Mouse (Mus musculus) intestine, postnatal 0 days (tissue): ENCODE results near the gene Serpina3f. TPM values are rescaled to one million over a fixed set of nuclear protein-coding genes. Genes with fewer than 3 reads are reported as not detected.

Experiments
- ATAC-seq: fragments of 200-750 bp; cut with Nextera tagmentation; 2 replicates; pipeline ENCODE4 v1.8.0; 2017; ENCODE audit warnings: mild to moderate bottlenecking, moderate TSS enrichment, moderate library complexity
- H3K27ac ChIP-seq: fragments of 300-500 bp; sonication (generic); 2 replicates; pipeline ENCODE4 v1.5.1; 2014; ENCODE audit warnings: mild to moderate bottlenecking, low read depth, low read length, moderate library complexity
- H3K27me3 ChIP-seq: fragments of 300-500 bp; sonication (generic); replicated peaks from 2 replicates; pipeline ENCODE4 v1.6.1; 2014; ENCODE audit warnings: low read length, mixed read lengths; ENCODE audit not compliant: control insufficient read depth, insufficient read depth
- H3K36me3 ChIP-seq: fragments of 300-500 bp; sonication (generic); 2 replicates; pipeline ENCODE4 v1.6.1; 2014; ENCODE audit warnings: mild to moderate bottlenecking, moderate library complexity; ENCODE audit not compliant: control insufficient read depth, insufficient read depth
- H3K4me1 ChIP-seq: fragments of 300-500 bp; sonication (generic); replicated peaks from 2 replicates; pipeline ENCODE4 v1.6.1; 2014; ENCODE audit warnings: antibody characterized with exemption, low read length, mixed read lengths; ENCODE audit not compliant: control insufficient read depth, insufficient read depth
- H3K4me2 ChIP-seq: fragments of 300-500 bp; sonication (generic); replicated peaks from 2 replicates; pipeline ENCODE4 v1.6.1; 2014; ENCODE audit warnings: low read depth, mild to moderate bottlenecking, moderate library complexity
- H3K4me3 ChIP-seq: fragments of 300-500 bp; sonication (generic); 2 replicates; pipeline ENCODE4 v1.5.1; 2014; ENCODE audit warnings: low read depth, low read length
- H3K9ac ChIP-seq: fragments of 300-500 bp; sonication (generic); 2 replicates; pipeline ENCODE4 v1.6.1; 2014; ENCODE audit warnings: mild to moderate bottlenecking, low read depth, low read length
- H3K9me3 ChIP-seq: fragments of 300-500 bp; sonication (generic); 2 replicates; pipeline ENCODE4 v1.6.1; 2016; ENCODE audit warnings: mixed run types; ENCODE audit not compliant: control insufficient read depth
- CTCF ChIP-seq: sonication (generic); IDR thresholded peaks from 2 replicates; pipeline ENCODE4 v1.5.1; 2016; ENCODE audit warnings: low read depth, mild to moderate bottlenecking, control low read depth, antibody characterized with exemption, moderate library complexity
- WGBS: fragments of 180-500 bp; shearing (Covaris S2); extraction: QIAGEN DNeasy Blood & Tissue Kit; methylation state at CpG from one replicate; pipeline ENCODE4 v1.1.7; 2014; 5-methylcytosine and 5-hydroxymethylcytosine counted together
- polyA plus RNA-seq: library from polyadenylated mRNA; unstranded; fragments of >200 nt; fragmentation: Nextera tagmentation; extraction: Ambion mirVana; gene quantifications from 2 replicates; pipeline ENCODE4 v1.2.1, GENCODE M21; 2015

Serpina3f gene
- 0.59 and 0.69 TPM in 2 replicates for polyA plus RNA-seq

DNA sequence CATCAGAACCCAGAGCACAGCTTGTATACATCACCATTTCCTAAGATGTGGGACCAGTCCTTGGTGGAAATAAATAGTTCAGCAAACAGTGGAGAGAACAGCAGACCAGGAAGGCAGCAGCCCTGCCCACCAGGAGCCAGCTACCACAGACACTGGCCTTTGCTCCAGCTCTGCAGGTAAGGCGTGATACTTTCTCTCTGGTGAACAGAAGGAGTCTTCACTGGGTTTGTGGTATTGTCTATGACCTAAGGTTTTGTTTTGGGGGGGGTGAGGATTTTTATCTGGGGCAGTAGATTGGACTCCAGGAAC is at the start of gene Serpina3f:
TSS of gene Serpina3f (plus strand) at position 100 of the 309 bp plus-strand sequence.
- Histone ChIP-seq H3K9ac (no peak within 1 kb of the TSS), H3K4me2 (no peak within 1 kb of the TSS)
- WGBS: 50% methylated on average over 1 of the region's 1 CpGs

GRCm38 (mm10) chr12:104174747-104175146 is 39.6 kb upstream of the Serpina3f start:
- Histone ChIP-seq H3K36me3 (no peaks in the 10 kb centered on the region), H3K9me3 (no peaks in the 10 kb centered on the region), H3K27me3 (no peaks in the 10 kb centered on the region), H3K4me2 (no peak overlapping the region), H3K9ac (no peak overlapping the region), H3K4me3 (no peak overlapping the region), H3K27ac (no peak overlapping the region), H3K4me1 (no peaks in the 10 kb centered on the region)
- WGBS: 64% methylated on average over 3 of the region's 3 CpGs
- ATAC-seq: no peak
- TF ChIP-seq CTCF: no peak

More for the DNA sequence above, at the start of gene Serpina3f:
- no peaks in the 10 kb centered on the region for H3K36me3 ChIP-seq
- no peaks in the 10 kb centered on the region for H3K27me3 ChIP-seq
- no peak for ATAC-seq
- no peak for TF ChIP-seq CTCF
- no peaks in the 10 kb centered on the region for H3K4me1 ChIP-seq
- H3K27ac ChIP-seq: no peak within 1 kb of the TSS
- H3K4me3 ChIP-seq: no peak within 1 kb of the TSS
- no peaks in the 10 kb centered on the region for H3K9me3 ChIP-seq

- H3K4me2 ChIP-seq: no peak overlapping the region
- no peak for TF ChIP-seq CTCF
- H3K9me3 ChIP-seq: no peaks in the 10 kb centered on the region
- H3K4me3 ChIP-seq: no peak overlapping the region
- H3K4me1 ChIP-seq: no peaks in the 10 kb centered on the region
- H3K9ac ChIP-seq: no peak overlapping the region
- H3K36me3 ChIP-seq: no peaks in the 10 kb centered on the region
- no peaks in the 10 kb centered on the region for H3K27me3 ChIP-seq
- ATAC-seq: no peak
- 85% methylated on average over 3 of the region's 3 CpGs for WGBS
- no peak overlapping the region for H3K27ac ChIP-seq
These were observed 38.7 kb upstream of the Serpina3f start for GRCm38 (mm10) chr12:104175636-104176035.

GRCm38 (mm10) chr12:104178577-104178976 is 35.8 kb upstream of the Serpina3f start:
- no peaks in the 10 kb centered on the region for H3K36me3 ChIP-seq
- H3K4me3 ChIP-seq: no peak overlapping the region
- no peak overlapping the region for H3K4me2 ChIP-seq
- H3K4me1 ChIP-seq: no peaks in the 10 kb centered on the region
- 0 out of 2 replicates have a peak, but pooled peaks cover 4% of the 10 kb centered on the region for H3K27me3 ChIP-seq
- ATAC-seq: no peak
- no peak overlapping the region for H3K27ac ChIP-seq
- TF ChIP-seq CTCF: no peak
- no peak overlapping the region for H3K9ac ChIP-seq
- H3K9me3 ChIP-seq: no peaks in the 10 kb centered on the region

DNA sequence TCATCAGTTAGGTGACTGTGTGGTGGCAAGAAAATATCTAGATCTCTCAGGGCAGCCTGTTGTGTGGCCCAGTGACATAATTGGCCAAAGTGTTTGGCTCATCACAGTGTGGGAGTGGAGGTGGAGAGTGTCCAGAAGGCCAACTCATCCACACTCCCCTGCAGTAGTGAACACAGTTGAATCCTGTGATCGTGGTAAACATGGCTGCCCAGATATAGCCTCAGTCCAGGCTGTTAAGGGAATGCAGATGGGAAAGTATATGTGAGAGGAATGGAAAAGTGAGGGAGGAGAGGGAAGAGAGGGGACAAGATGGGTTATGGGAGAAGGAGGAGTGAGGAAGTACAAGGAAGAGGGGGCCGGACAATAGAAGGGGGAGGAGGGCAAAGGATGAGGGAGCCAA is 35.4 kb upstream of the Serpina3f start:
- H3K4me1 ChIP-seq: no peaks in the 10 kb centered on the region
- no peak overlapping the region for H3K27ac ChIP-seq
- H3K4me3 ChIP-seq: no peak overlapping the region
- no peaks in the 10 kb centered on the region for H3K9me3 ChIP-seq
- no peak overlapping the region for H3K9ac ChIP-seq
- 0 out of 2 replicates have a peak, but pooled peaks cover 4% of the 10 kb centered on the region for H3K27me3 ChIP-seq
- 87% methylated on average over 2 of the region's 2 CpGs for WGBS
- no peak overlapping the region for H3K4me2 ChIP-seq
- H3K36me3 ChIP-seq: no peaks in the 10 kb centered on the region
- no peak for TF ChIP-seq CTCF
- ATAC-seq: no peak

DNA sequence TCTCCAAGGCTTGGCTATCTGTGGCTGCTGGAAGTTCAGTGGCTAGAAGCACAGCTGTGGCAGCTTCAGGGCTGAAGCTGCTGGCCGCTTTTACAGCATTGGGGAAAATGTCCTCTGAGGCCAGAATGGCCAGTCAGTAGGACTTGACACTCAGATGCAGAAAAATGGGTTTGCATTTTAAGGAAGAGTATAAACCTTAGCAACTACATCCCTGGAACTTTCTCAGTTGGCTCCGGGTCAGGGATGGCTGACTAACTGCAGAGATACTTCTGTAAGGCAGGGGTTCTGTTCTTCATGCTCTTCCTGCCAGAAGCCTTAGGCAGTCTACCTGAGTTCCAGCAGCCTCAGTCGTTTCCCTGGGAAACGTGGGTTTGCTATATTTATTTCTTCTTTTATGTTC is 29.3 kb upstream of the Serpina3f start:
- no peaks in the 10 kb centered on the region for H3K36me3 ChIP-seq
- no peak overlapping the region for H3K9ac ChIP-seq
- no peak for ATAC-seq
- no peaks in the 10 kb centered on the region for H3K4me1 ChIP-seq
- H3K27me3 ChIP-seq: 0 out of 2 replicates have a peak, but pooled peaks cover 4% of the 10 kb centered on the region
- no peak overlapping the region for H3K4me2 ChIP-seq
- no peak overlapping the region for H3K27ac ChIP-seq
- no peak overlapping the region for H3K4me3 ChIP-seq
- no peaks in the 10 kb centered on the region for H3K9me3 ChIP-seq
- 66% methylated on average over 4 of the region's 4 CpGs for WGBS
- no peak for TF ChIP-seq CTCF

DNA sequence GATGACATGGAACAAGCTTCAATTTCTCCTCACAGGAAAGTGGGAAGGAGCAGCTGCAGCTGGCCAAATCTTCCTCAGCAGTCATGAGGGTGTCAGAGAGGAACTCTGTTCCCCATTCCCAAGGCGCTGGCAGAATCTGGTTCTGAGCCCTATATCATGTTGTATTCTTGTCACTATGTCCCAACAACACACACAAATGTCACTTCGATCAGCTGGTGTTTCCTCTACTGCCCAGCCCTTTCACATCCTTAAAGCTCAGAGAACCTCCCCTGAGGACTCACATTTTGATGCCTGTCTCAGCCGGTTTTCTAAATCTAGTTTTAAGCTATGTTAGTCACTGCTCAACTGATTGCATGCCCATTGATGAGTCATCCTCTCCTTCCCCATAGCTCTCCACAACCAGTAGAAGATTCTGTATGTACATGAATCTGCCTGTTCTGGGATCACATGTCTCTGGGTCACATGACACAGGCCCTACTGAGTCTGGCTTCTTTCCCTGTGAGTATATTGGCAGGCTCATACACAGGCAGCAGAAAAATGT is 28.2 kb upstream of the Serpina3f start:
- Histone ChIP-seq H3K4me3 (no peak overlapping the region), H3K9me3 (no peaks in the 10 kb centered on the region), H3K4me2 (no peak overlapping the region), H3K4me1 (no peaks in the 10 kb centered on the region), H3K27ac (no peak overlapping the region), H3K36me3 (no peaks in the 10 kb centered on the region), H3K27me3 (0 out of 2 replicates have a peak, but pooled peaks cover 4% of the 10 kb centered on the region), H3K9ac (no peak overlapping the region)
- no peak for ATAC-seq
- no peak for TF ChIP-seq CTCF
- WGBS: 78% methylated on average over 3 of the region's 3 CpGs
